Mouse (Mus musculus): ENCODE data around the gene Kif20b.

The Kif20b gene

DNA sequence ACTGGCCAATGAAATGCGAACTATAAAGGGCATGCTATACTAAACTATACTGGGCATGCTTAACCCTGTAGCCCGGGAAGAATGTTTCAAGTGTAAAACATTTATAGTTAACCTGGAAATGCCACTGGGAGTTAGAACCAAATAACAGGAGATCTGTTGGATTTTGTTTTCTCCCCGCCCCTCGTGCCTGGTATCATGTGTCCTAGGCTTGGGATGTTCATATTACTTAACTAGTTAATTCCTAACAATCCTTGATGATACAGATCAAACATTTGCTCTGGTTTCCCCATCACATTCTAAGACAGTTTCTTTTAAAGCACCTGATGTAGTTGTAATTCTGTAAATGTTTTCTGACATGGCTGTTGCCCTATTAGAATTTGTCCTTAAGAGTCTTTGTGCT lies 2.1 kb upstream of the Kif20b start:
- no peak for ATAC-seq (ENCODE audit: low TSS enrichment)

DNA sequence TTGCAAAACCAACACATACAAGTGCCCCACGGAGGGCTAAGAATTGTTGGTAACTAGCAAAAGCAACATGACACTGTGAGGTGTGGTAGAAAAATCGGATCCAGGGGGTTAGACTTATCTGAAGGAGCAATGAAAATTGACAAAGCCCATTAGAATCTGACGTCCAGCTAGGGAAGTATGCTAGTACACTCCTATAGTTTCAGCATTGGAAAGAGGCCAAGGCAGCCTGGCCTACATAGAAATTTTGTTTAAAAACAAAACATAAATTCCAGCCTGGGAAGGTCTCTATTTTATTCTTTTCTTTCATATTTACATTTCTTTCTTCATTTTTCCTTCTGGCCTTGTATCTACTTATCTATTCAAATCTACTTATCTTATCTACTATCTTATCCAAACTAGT lies 1.6 kb upstream of the Kif20b start:
- ATAC-seq (ENCODE audit: low TSS enrichment) = no peak

DNA sequence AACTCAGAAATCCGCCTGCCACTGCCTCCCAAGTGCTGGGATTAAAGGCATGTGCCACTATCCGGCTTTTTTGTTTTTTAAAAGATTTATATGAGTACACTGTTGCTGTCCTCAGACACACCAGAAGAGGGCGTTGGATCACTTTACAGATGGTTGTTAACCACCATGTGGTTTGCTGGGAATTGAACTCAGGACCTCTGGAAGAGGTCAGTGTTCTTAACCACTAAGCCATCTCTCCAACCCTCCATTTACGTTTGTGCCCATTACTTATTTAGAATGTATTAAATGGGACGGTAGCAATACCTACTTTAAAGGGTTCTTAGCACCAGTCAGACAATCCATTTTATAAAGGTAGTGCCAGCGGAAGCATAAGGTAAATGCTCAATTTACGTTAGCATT lies 909 bp upstream of the Kif20b start:
- peak; percentile 26 for ATAC-seq (ENCODE audit: low TSS enrichment)

DNA sequence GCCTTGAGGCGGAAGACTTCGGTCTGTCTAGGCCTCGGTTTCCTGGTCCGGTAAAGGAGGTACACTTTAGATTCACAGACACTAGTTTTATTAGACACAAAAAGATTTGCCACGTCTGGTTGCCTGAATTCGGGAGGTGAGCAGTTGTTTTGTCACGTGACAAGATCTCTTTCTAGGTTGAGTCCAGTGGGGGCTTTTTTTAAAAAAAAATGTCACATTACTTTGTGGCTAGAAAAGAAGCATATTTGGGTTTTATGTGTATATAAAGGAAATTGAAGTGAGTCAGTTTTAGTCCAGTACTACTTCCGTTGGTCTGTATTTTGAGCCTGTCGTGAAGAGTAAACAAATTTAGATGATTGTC lies 422 bp downstream of the Kif20b start:
- ATAC-seq (ENCODE audit: low TSS enrichment) = no peak

DNA sequence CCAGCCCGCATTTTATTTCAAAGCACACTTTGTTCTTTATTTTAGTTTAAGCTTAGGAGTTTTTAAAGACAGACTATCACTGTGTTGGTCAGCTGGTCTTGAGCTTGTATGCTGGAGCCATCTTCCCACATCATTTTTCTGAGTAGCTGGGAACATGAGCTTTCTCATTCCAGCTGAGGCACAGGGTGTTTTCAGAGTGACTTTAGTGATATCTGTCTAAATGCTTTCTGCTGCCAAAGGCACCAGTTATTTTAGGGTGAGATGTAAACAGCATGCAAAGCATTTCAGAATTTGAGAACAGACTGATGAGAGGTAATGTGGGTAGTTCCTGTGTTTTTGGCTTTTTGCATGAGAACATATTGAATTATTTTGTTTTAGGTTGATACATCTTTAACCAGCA lies 25.0 kb downstream of the Kif20b start:
- peak; percentile 91 for ATAC-seq (ENCODE audit: low TSS enrichment)

DNA sequence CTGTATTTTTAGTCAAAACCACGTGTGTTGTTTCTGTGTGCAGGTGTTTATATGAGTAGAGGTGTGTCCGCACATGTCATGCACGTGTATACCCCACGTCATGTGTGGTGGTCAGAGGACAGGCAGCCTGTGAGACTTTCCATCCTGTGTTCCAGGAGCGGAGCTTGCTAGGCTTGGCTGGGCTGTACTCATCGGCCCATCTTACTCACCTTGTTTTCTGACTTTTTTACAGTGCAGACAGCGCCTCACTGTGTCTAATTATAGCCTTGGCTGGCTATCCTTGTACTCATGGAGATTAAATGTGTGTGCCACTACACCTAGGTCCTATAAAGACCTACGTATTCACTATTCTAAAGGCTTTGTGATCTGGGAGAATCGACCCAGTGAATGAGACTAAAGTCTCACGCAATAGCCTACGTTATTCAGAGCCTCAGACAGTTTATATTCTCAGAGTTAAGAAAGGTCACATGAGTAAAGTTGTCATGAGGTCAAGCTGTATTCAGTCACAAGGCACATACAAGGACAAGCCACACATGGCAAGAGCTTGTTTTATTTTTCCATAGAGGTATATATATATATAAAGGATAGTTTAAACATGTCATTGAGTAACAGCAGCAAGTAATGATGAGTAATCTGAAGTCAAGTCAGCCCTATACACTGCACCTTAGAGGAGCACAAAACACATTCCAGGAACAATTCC lies 31.8 kb downstream of the Kif20b start:
- no peak; the same call in 1 of the 2 replicates for ATAC-seq (ENCODE audit: low TSS enrichment)

DNA sequence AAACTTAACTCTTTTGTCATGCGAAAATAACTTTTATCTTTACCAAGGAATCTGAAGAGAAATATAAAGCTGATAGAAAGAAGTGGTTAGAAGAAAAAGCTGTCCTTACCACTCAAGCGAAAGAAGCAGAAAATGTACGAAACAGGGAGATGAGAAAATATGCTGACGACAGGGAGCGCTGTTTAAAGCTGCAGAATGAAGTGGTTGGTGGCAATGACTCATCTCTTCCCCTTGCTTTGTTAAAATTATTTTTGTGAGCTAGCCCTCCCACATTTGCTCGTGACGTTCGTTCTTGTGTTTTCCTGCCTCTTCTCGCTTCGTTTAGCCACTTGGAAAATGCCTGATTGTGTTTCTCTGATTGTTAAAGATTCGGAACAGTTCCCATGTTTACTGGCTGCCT lies 37.2 kb downstream of the Kif20b start:
- peak; percentile 99 for ATAC-seq (ENCODE audit: low TSS enrichment)

DNA sequence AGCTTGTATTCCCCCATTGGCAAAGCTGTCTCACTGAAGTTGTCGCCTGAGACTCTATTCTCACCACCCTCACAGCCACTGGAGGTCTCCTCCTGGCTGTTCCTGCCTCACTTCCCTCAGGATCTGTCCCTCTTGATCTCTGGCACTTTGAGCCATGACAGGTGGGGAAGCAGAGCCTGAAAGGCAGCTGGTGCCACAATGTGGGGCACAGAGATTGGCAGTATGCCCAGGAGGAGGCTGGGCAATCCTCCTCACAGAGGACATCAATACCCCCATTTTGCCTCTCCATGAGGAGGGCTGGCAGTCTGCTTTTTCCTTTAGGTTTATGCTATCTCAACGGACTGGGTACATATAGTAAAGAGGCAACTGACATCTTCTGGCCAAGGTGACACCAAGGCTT lies 62.6 kb downstream of the Kif20b start:
- no peak for ATAC-seq (ENCODE audit: low TSS enrichment)

DNA sequence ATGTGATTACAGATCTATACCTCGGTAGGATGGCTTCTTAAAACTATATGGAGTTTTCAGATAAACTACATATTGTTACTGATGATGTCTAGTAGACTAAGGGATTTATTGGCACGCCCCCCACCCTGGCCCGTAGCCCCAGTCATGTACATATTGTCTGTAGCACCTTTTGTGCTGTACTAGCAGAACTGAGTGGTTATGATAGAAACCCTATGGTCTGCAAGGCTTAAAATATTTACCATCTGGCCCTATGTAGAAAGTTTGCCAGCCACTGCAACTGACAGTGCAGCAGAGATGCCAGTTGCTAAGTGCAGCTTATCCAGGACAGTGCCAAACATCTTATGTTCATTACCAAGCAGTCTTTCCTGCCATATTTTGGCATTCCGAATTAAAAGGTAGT lies 68.3 kb downstream of the Kif20b start:
- no peak; the same call in 1 of the 2 replicates for ATAC-seq (ENCODE audit: low TSS enrichment)

DNA sequence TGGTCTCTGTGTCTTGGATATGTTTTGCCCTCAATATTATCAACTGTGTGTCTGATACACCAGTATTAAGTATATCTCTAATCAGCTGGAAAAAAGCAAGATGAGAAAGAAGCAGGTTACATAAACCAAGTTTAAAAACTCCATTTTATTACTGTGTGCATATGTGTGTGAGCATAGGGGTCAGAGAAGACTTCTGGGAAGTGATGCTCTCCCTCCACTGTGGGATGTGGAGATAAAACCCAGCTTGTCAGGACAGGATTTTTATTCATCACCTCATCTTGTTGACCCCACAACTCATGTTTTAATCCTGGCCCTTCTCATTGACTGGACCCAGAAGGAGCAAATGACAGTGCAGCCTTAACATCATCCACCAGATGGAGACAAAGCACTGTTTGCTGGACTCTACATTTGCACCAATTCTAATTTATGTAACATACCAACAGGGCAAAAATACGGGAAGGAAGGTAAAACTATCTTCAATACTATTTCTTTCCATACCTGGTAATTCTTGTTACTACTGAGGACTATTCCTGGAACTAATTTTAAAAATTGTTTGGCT lies 70.9 kb downstream of the Kif20b start:
- ATAC-seq (ENCODE audit: low TSS enrichment) = peak; percentile 97

DNA sequence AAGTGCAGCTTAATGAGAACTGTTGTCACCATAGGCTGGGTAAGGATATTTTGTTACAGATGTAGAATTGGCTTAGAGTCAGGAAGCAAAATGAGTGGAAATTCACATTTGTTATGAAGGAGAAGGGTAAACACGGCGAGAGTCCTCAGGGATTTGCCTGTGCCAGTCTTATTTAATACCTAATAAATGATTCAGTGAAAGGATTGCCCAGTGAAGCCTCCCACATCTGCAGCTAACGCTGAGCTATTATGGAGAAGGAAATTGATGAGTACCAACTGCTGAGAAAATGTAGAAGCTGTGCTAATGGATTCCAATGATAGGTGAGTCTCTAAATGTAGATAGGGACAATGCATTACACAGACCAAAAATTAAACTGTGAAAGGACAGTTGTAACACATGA lies 92.9 kb downstream of the Kif20b start:
- no peak for ATAC-seq (ENCODE audit: low TSS enrichment)

DNA sequence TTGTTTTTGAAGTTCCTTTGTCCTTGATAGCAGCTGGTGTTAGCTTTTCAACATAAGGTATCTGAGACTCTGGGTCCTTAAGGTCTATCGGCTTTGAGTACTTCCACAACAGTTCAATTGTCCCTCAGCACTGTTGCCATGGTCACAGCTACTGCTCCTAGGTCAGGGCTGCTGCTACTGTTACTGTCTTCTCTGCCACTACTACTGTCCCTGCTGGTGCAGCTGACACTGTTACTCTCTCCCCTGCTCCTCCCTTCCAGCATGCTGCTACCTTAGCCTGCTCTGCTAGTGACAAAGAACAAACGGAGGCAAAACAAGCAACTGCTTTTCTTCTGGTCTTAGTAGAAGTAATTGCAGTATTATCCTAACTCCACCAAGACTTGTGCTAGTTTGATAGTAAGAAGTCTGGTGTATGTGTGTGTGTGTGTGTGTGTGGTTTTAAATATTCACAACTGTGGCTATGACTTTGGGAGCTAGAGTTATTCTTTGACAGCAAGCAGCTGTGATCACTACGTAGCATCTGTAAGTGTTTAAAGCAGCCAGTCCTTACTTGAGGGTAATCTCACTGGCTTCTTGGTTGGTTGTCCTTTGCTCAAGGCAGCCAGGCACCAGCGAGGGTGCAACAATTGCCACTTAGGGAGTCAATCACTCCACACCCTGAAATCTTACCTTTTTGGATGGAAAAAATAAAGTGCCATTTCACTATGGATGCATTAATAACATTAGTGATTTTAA lies 95.5 kb downstream of the Kif20b start:
- no peak for ATAC-seq (ENCODE audit: low TSS enrichment)

DNA sequence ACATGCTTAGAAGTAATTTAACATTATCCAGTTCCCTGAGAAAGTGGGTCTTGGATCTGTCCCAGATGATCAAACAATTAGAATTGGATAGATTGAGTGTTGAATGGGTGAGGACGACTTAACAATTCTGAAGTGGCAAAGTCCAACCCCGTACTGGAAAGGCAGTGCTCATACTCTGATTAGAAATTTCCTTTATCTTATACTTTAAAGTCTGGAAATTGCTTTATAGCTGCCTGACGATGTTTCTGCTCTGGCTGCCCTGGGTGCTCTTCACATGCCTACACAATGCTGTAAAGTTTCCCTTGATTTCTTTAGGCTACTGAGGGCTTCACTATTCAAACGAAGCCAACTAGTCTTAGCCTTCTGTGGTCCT lies 96.0 kb downstream of the Kif20b start:
- ATAC-seq (ENCODE audit: low TSS enrichment) = no peak

Data from frontal cortex, adult (tissue).